Mouse (Mus musculus) yolk sac, embryonic 10.5 days (tissue): ENCODE results near the gene Eid2.

ENCODE experiments used
- DNase-seq: peaks from one replicate; pipeline ENCODE4 v3.0.0-alpha.2; 2017; ENCODE audit warnings: low spot score

Eid2 gene

DNA sequence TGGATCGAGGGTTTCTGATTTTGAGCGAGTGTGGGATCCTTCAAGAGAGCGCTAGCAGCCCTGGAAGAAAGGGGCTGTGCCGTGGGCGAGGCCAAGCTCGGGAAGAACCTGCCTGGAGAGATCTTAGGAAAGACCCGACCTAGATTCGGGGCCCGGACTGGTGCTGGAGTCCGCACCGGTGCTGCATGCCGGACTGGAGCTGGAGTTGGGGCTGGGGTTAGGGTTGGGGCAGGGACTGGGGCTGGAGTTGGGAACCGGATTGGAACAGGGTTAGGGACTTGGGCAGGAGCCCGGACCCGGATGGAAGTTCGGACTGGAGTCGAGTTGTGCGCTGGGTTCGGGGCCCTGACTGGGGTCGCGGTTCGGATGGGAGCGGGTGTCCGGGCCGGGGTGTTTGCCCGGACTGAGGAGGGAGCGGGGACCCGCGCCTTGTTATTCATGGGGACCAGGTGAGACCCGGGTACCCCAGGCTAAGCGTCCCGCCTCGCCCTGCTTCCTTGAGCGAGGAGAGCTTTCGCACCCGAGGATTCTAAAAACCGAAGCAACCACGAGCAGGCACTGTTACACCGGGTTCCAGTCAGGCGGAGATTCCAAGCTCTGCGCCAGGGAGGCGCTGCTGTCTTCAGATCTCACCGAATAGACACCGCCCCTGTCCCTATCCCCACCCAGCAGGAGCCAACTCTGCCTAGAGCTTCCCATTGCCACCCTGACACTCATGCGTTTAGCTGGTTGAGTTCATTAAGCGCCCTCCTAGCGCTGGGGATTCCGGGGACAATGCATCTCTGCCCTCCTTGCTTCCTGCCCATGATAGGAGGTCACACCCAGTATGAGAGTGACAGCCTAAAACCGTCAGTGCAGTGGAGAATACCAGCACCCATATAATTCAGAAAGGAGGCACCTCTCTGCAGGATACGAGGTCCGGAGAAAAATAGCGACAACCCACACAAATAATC, 23.2 kb downstream of the Eid2 start, which contains the start of gene Selenov:
TSS of gene Selenov (minus strand) at position 549 of the 953 bp plus-strand sequence.
- peak; percentile 36 for DNase-seq

DNA sequence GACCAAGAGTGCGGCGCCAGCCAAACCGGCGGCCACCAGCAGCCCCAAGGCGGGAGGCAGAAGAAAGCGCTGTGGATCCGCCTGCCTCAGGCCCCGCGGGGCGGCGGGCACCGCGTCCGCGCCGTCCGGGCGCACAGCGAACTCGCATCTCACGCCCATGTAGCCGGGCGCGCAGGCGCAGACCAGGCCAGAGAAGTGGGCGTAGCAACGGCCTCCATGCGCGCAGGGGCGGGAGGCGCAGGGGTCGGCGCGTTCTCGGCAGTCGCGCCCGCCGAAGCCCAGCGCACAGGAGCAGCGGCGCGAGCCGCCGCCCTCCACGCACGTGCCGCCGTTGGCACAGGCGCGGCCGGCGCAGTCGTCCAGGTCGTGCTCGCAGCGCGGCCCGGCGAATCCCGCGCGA, 26.8 kb downstream of the Eid2 start:
- peak; percentile 75 for DNase-seq

DNA sequence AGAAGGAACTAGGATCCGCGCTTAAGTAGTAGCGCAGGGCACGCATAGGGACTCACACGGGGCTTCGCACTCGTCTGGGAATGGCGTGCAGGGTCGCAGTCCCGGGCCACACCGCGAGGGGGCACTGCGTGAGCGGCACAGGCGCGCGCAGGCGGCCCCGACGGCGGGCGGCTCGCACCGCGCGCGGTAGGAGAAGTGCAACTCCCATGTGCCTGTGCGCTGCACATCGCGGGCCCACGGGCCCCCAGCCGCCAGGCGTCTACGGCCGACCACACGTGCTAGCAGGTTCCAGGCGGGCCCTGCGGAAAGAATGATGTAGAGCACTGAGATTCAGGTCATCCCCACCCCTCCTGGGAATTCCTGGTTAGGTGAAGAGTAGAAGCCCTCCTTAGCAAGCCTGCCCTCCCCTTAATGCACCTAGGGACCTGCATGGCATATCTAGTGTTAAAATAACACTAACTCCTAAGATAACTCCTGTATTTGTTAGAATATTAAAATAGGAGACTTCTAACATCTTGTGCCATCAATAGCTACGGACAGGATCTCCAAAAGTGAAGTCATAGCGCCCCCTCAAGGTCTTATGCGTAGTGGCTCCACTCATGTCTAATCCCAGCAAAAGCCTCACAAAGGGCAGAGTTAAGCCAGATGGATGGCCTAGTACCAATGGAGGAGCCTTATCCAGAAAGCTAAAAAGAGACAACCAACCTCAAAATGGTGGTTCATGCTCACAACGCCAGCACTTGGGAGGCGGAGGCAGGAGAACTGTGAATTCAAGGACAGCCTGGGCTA, 31.4 kb downstream of the Eid2 start:
- DNase-seq: no peak

DNA sequence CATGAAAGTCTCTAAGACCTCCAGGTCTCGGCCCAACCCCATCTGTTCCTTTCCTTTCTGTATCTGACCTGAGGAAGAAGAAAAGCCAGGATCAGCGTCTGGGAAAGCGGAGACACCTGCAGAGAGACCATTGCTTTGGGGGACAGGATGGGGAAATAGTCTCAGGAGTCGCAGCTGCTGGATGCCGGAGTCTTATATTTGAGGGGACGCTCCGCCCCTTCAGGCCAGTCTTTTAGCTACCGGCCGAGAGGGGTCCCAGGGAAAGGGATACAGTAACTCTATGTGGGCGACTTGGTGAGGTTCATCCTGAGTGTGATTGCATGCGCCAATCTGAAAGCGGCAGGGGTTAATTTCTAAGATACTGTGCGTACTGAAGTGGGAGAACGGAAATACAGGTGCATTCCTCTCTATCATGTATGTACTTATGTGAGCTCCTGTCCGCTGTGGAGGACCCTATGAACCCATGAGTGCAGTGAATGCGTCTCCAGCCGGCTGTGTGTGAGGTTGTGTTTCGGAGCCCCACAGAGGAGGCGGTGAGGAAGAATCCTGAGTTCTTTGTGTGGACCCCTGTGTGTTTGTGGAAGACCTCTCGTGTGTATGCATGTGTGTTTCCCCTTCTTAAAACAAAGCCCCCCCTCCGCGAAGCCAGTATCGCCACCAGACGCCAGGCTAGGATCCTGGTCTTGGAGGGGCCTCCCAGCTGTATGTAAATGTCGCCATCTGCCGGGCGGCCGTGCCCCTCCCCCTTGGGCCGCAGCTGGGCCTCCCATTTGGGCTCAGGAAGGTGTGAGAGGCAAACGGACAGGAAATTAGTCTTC, 34.1 kb downstream of the Eid2 start, which contains the start of gene Dll3:
TSS of gene Dll3 (minus strand) at position 623 of the 818 bp plus-strand sequence.
- peak; percentile 51 for DNase-seq

DNA sequence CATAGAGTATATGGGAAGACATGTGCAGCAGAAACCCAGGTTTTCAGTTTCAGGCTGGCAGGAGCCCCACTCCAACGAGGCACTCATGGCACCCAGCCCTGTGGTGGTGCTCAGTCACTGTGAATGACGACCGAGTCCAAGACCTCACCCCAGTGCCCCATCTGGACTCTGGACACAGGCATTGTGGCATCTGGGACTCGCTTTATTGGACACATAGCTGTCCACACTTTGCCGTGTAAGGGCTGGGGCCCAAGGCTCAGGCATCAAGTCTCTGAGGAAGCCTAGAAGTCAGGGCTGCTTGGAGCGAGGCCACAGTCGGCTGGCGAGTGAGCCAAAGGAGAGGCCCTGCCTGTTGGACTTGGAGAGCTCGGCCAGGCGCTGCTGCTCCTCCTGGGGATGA, 38.0 kb downstream of the Eid2 start:
- DNase-seq: no peak

DNA sequence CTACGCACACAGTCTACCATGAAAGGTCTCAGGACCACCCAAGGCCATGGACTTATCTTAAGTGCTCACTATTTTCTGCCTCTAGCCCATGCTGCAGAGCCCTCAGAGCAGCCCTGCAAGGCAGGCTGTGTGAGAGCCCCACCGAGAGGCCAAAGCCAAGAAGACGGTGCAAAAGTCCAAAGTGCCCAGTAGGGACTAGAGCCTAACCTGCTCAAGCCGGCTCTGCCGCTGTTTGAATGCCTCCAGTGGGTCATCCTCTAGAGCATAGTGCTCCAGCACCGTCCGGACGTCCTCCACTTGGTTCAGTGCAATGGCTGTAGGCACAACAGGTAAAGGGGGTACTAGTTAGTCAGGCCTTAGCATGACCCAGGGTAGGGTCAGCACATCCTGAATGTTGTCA, 38.5 kb downstream of the Eid2 start:
- no peak for DNase-seq

DNA sequence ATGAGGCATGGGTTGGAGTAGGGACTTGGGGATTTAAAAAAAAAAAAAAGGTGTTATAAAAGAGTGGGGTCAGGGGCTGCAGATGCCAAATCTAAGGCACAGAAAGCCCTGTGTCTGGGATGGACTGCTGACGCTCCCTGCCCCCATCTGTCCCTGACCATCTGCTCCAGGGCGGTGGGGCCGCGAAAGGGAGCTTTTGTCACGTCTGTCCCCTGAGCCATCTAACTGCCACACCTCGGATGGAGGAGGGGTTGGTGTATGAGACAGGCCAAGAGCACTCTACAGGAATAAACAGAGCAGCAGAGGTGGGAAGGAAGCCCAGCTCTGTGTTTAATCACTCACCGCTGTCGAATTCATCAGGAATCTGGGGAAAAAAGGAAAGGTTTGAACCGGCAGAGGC, 42.1 kb downstream of the Eid2 start:
- DNase-seq: no peak

DNA sequence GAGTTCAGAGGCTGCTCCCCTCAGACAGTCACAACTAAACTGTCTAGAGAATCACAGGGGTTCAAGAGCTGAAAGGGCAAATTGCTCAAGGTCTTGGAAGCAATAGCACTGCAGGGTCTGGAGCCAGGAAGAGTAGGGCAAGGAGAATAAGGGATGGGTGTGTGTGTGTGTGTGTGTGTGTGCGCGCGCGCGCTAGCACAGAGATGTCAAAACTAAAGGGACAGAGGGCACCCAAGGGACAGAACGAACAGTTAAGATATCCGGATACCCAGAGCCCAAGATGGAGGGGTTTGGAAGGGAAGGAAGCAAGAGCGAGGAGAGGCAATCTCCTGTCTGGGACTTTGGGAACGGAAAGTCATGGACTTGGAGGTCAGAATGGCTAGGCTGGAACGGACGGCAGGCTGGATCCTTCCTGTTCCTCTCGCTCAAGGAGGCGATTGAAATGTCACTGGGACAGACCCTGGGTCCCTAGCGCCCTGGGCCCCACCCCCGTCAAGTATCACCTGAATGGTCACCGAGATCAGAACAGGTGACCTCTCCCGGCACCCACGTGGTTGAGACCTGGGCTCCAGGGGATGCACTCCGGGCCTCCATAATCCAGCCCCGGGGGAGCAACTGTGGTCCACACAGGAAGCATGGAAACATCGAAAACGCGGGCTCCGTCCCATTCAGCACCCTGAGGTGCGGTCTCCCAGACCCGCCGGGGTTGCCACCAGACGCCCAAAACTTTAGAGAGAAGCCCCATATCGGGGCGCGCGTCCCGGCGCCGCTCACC, 43.7 kb downstream of the Eid2 start:
- peak; percentile 24 for DNase-seq

DNA sequence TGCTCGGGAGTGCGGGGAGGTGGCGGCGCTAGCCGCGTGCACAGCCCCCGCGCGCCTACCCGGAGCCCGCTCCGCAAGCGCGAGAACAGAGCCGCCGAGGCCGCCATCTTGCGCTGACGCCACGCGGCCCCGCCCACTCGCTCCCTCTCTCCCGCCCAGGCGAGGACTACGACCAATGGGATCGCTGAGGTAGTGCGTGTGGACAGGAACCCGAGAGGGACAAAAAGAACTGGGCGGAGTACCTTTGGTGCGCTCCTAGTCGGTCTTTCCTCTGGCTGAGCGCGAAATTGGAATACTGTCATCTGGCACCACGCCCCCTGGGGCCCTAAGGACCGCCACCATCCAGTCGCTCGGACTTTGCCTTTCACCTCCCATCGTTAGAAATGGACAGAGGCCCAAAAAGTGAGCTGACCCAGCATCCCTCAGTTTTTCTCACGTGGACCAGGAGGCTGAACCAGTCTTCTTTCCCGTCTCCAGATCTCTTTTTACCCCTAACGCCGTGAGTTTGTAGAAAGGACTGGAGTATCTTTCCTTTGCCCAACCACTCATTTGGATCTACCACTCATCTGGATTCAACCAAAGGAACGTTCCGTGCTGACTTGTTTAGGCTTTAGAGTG, 44.4 kb downstream of the Eid2 start, which contains the start of gene Timm50:
TSS of gene Timm50 (minus strand) at position 147 of the 618 bp plus-strand sequence.
- DNase-seq: peak; percentile 97

DNA sequence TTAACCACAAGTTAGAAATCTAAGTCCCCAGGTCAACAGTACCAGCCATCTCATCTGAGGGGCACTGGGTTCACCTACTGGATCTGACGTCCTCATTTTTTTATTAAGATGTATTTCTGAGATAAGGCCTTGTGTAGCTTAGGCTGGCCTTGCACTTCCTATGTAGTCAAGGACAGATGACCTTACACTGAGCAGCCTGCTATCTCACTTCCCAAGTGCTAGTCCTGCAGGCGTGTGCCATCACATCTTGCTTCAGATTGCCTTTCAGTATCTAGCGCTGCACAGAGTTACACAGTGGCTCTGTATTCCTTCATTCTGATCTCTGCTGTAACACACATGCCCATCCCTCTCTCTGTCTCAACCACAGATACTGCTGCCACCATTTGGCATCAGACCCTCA, 50.4 kb downstream of the Eid2 start:
- no peak for DNase-seq

DNA sequence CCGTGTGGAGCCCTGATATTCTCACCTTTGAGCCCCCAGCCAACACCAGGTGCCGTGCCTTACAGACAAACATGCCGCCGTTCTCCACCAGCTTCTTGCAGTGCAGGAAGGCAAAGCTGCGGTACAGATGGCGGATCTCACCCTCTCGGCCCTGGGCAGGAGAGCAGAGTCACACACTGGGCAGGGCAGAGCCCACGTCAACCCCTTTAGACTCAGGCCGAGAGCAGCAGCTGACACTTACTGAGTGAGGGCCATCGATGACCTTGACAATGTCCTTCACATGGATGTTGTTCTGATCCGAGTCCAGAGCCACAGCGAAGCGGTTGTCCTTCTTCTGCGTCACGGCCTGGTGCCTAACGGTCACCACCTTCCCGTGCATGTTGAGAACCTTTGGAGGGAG, 51.0 kb downstream of the Eid2 start:
- DNase-seq: no peak
